Mouse (Mus musculus) liver, embryonic 14.5 days (tissue): ENCODE data around the gene Net1.

Experiments
- CTCF ChIP-seq: IDR thresholded peaks from 2 replicates; pipeline ENCODE4 v1.5.1; 2016; ENCODE audit warnings: antibody characterized with exemption, low read depth, control low read depth
- EP300 ChIP-seq: IDR thresholded peaks from 2 replicates; pipeline ENCODE4 v1.6.1; 2016; ENCODE audit warnings: antibody characterized with exemption, low read depth

- no peak for TF ChIP-seq CTCF
- peak; percentile 42 for TF ChIP-seq EP300
Observed at GRCm38 (mm10) chr13:3867158-3867557, 50.9 kb downstream of the Net1 start.
